Mouse (Mus musculus) MEL (cell line): Measurements from ENCODE around the gene Hnrnpu.
"Not testable (repeated sequence)": the region's sequence is repeated elsewhere in the genome, so short reads cannot be mapped to it uniquely, and the experiment has no call there.

Experiments
- GATA1 ChIP-seq: IDR thresholded peaks from 2 replicates; pipeline ENCODE4 v1.6.1; 2011; ENCODE audit warnings: low read depth, low read length, improper control_type of control experiment
- POLR2AphosphoS2 ChIP-seq: IDR thresholded peaks from 2 replicates; pipeline ENCODE4 v1.6.1; 2011; ENCODE audit warnings: low read length, improper control_type of control experiment
- TCF12 ChIP-seq: IDR thresholded peaks from 2 replicates; pipeline ENCODE4 v1.6.1; 2014; ENCODE audit warnings: low read depth, mild to moderate bottlenecking, inconsistent platforms, low read length, improper control_type of control experiment, moderate library complexity
- ZMIZ1 ChIP-seq: IDR thresholded peaks from 2 replicates; pipeline ENCODE4 v1.6.1; 2012; ENCODE audit warnings: low read depth, mild to moderate bottlenecking, inconsistent platforms, low read length, improper control_type of control experiment, moderate library complexity

DNA sequence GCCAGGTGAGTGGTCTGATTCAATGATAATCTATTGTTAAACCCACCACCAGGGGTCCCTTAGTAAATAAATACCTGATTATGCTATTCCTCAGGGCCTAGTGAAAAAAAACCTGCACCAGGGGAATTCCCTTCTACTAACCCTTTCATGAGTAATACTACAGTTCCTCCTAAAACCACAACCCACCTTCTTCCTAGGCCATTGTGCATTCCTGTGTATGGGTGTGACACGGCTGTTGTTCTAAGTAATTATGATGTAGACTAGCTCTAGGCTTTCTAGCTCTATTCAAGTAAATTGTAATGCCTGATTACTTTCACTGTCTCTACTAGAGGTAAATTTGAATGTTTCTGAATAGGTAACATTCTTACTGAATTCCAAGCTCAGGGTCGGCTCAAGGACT, 36.3 kb downstream of the Hnrnpu start:
- TF ChIP-seq POLR2AphosphoS2, TCF12, GATA1, ZMIZ1: not testable (repeated sequence)
